Mouse (Mus musculus) layer of hippocampus, adult 2 months (tissue): Measurements from ENCODE around the gene Adra2a. TPM values are rescaled to one million over a fixed set of nuclear protein-coding genes. Genes with fewer than 3 reads are reported as not detected.

ENCODE experiments used
- DNase-seq, 2 experiments: peaks; one replicate each; pipeline ENCODE4 v3.0.0; 2022; ENCODE audit warnings: low spot score in 2 of 2
- H3K27ac ChIP-seq: fragments of 200-600 bp; 2 replicates; pipeline ENCODE4 v1.8.1; 2022
- H3K4me3 ChIP-seq: fragments of 200-600 bp; 2 replicates; pipeline ENCODE4 v1.8.1; 2022; ENCODE audit warnings: mild to moderate bottlenecking
- CTCF ChIP-seq: fragments of 200-600 bp; conservative IDR thresholded peaks from 2 replicates; pipeline ENCODE4 v1.8.1; 2022; ENCODE audit warnings: antibody characterized with exemption, mild to moderate bottlenecking, moderate library complexity
- total RNA-seq, 2 experiments: library from RNA; stranded (reverse); gene quantifications; 2 replicates each; pipeline ENCODE4 v1.2.3; 2021

The Adra2a gene
- total RNA-seq, 2 experiments from 2014 or later, result 10.3 to 12.0 TPM

- H3K27ac ChIP-seq, result no peak overlapping the region
- DNase-seq, result no peak
- H3K4me3 ChIP-seq, result no peak overlapping the region
- TF ChIP-seq CTCF, result no peak
These were observed 51.8 kb downstream of the Adra2a start for GRCm38 (mm10) chr19:54095716-54096115.

- no peak for TF ChIP-seq CTCF
- no peak for DNase-seq
- Histone ChIP-seq H3K27ac (no peak overlapping the region), H3K4me3 (no peak overlapping the region)
These were observed 54.4 kb downstream of the Adra2a start for GRCm38 (mm10) chr19:54098367-54098766.

Other genes with a start within 250 kb of the Adra2a start
- 100 to 1,000 TPM; 118 to 119 TPM for gene Pdcd4, start 151.9 kb upstream of the Adra2a start, total RNA-seq
- 10 to 100 TPM; 50.1 to 50.3 TPM for gene Shoc2, start 99.8 kb upstream of the Adra2a start, total RNA-seq
- 10 to 100 TPM; 52.6 to 52.7 TPM for gene Bbip1, start 99.5 kb upstream of the Adra2a start, total RNA-seq